Mouse (Mus musculus) intestine, postnatal 0 days (tissue): Measurements from ENCODE around the gene Slamf9. TPM values are rescaled to one million over a fixed set of nuclear protein-coding genes. Genes with fewer than 3 reads are reported as not detected.

Source experiments
- ATAC-seq: fragments of 200-750 bp; cut with Nextera tagmentation; 2 replicates; pipeline ENCODE4 v1.8.0; 2017; ENCODE audit warnings: mild to moderate bottlenecking, moderate TSS enrichment, moderate library complexity
- H3K27ac ChIP-seq: fragments of 300-500 bp; sonication (generic); 2 replicates; pipeline ENCODE4 v1.5.1; 2014; ENCODE audit warnings: mild to moderate bottlenecking, low read depth, low read length, moderate library complexity
- H3K27me3 ChIP-seq: fragments of 300-500 bp; sonication (generic); replicated peaks from 2 replicates; pipeline ENCODE4 v1.6.1; 2014; ENCODE audit warnings: low read length, mixed read lengths; ENCODE audit not compliant: control insufficient read depth, insufficient read depth
- H3K36me3 ChIP-seq: fragments of 300-500 bp; sonication (generic); 2 replicates; pipeline ENCODE4 v1.6.1; 2014; ENCODE audit warnings: mild to moderate bottlenecking, moderate library complexity; ENCODE audit not compliant: control insufficient read depth, insufficient read depth
- H3K4me1 ChIP-seq: fragments of 300-500 bp; sonication (generic); replicated peaks from 2 replicates; pipeline ENCODE4 v1.6.1; 2014; ENCODE audit warnings: antibody characterized with exemption, low read length, mixed read lengths; ENCODE audit not compliant: control insufficient read depth, insufficient read depth
- H3K4me2 ChIP-seq: fragments of 300-500 bp; sonication (generic); replicated peaks from 2 replicates; pipeline ENCODE4 v1.6.1; 2014; ENCODE audit warnings: low read depth, mild to moderate bottlenecking, moderate library complexity
- H3K4me3 ChIP-seq: fragments of 300-500 bp; sonication (generic); 2 replicates; pipeline ENCODE4 v1.5.1; 2014; ENCODE audit warnings: low read depth, low read length
- H3K9ac ChIP-seq: fragments of 300-500 bp; sonication (generic); 2 replicates; pipeline ENCODE4 v1.6.1; 2014; ENCODE audit warnings: mild to moderate bottlenecking, low read depth, low read length
- H3K9me3 ChIP-seq: fragments of 300-500 bp; sonication (generic); 2 replicates; pipeline ENCODE4 v1.6.1; 2016; ENCODE audit warnings: mixed run types; ENCODE audit not compliant: control insufficient read depth
- CTCF ChIP-seq: sonication (generic); IDR thresholded peaks from 2 replicates; pipeline ENCODE4 v1.5.1; 2016; ENCODE audit warnings: low read depth, mild to moderate bottlenecking, control low read depth, antibody characterized with exemption, moderate library complexity
- WGBS: fragments of 180-500 bp; shearing (Covaris S2); extraction: QIAGEN DNeasy Blood & Tissue Kit; methylation state at CpG from one replicate; pipeline ENCODE4 v1.1.7; 2014; 5-methylcytosine and 5-hydroxymethylcytosine counted together
- polyA plus RNA-seq: library from polyadenylated mRNA; unstranded; fragments of >200 nt; fragmentation: Nextera tagmentation; extraction: Ambion mirVana; gene quantifications from 2 replicates; pipeline ENCODE4 v1.2.1, GENCODE M21; 2015

The Slamf9 gene
- polyA plus RNA-seq, 1 experiment from 2014 or later, result 2.1 TPM

- peak; percentile 64 for ATAC-seq
- peaks cover 17% of the 10 kb centered on the region for H3K4me1 ChIP-seq
- H3K27ac ChIP-seq, result peak within 1 kb of the TSS; percentile 93
- WGBS, result 1% methylated on average over 30 of the region's 30 CpGs
- peak within 1 kb of the TSS; percentile 85 for H3K4me2 ChIP-seq
- H3K9ac ChIP-seq, result peak within 1 kb of the TSS; percentile 71
- H3K36me3 ChIP-seq, result peaks cover 37% of the 10 kb centered on the region
- H3K4me3 ChIP-seq, result peak within 1 kb of the TSS; percentile 76
- no peaks in the 10 kb centered on the region for H3K9me3 ChIP-seq
- TF ChIP-seq CTCF, result peak; percentile 60
- H3K27me3 ChIP-seq, result no peaks in the 10 kb centered on the region
Observed at GRCm38 (mm10) chr1:172499765-172500441, 24.7 kb downstream of the Slamf9 start, which contains the start of gene Tagln2. Gene Tagln2 (plus strand): TSS chr1:172500047.

GRCm38 (mm10) chr1:172500451-172501370 lies 25.6 kb downstream of the Slamf9 start:
- no peaks in the 10 kb centered on the region for H3K27me3 ChIP-seq
- H3K9me3 ChIP-seq, result no peaks in the 10 kb centered on the region
- TF ChIP-seq CTCF, result no peak
- H3K4me1 ChIP-seq, result peaks cover 17% of the 10 kb centered on the region
- H3K4me2 ChIP-seq, result peak overlapping the region; percentile 85
- ATAC-seq, result peak; percentile 61
- WGBS, result under 1% methylated on average over 56 of the region's 56 CpGs
- peak overlapping the region; percentile 93 for H3K27ac ChIP-seq
- H3K9ac ChIP-seq, result peak overlapping the region; percentile 71
- H3K4me3 ChIP-seq, result peak overlapping the region; percentile 76
- H3K36me3 ChIP-seq, result peaks cover 37% of the 10 kb centered on the region

GRCm38 (mm10) chr1:172501371-172502144 lies 26.4 kb downstream of the Slamf9 start:
- H3K27me3 ChIP-seq, result no peaks in the 10 kb centered on the region
- no peaks in the 10 kb centered on the region for H3K9me3 ChIP-seq
- 0 out of 2 replicates have a peak, but pooled peaks have one; percentile 24 for ATAC-seq
- peak overlapping the region; percentile 76 for H3K4me3 ChIP-seq
- peak overlapping the region; percentile 85 for H3K4me2 ChIP-seq
- peaks cover 37% of the 10 kb centered on the region for H3K36me3 ChIP-seq
- WGBS, result 11% methylated on average over 13 of the region's 13 CpGs
- peak; percentile 41; the same call in 1 of the 2 replicates for TF ChIP-seq CTCF
- H3K9ac ChIP-seq, result peak overlapping the region; percentile 71
- peaks cover 17% of the 10 kb centered on the region for H3K4me1 ChIP-seq
- peak overlapping the region; percentile 93 for H3K27ac ChIP-seq

GRCm38 (mm10) chr1:172502145-172503110 lies 27.3 kb downstream of the Slamf9 start:
- Histone ChIP-seq H3K4me1 (peaks cover 17% of the 10 kb centered on the region), H3K27ac (peak overlapping the region; percentile 93), H3K36me3 (peaks cover 37% of the 10 kb centered on the region), H3K4me2 (peak overlapping the region; percentile 85), H3K4me3 (peak overlapping the region; percentile 76), H3K9ac (peak overlapping the region; percentile 71; the same call in 1 of the 2 replicates), H3K27me3 (no peaks in the 10 kb centered on the region), H3K9me3 (no peaks in the 10 kb centered on the region)
- no peak for TF ChIP-seq CTCF
- 12% methylated on average over 12 of the region's 13 CpGs for WGBS
- ATAC-seq, result no peak
